Mouse (Mus musculus) ES-E14 (cell line): ENCODE measurements around the gene Ap1s2.

Experiments
- CHD2 ChIP-seq: IDR thresholded peaks from 2 replicates; pipeline ENCODE4 v1.6.1; 2014; ENCODE audit warnings: mild to moderate bottlenecking, low read depth, low read length, inconsistent platforms
- HCFC1 ChIP-seq: IDR thresholded peaks from 2 replicates; pipeline ENCODE4 v1.6.1; 2012; ENCODE audit warnings: low read length, inconsistent platforms, borderline replicate concordance; ENCODE audit not compliant: insufficient read depth
- MAFK ChIP-seq: IDR thresholded peaks from 2 replicates; pipeline ENCODE4 v1.6.1; 2014; ENCODE audit warnings: mild to moderate bottlenecking, low read depth, low read length, inconsistent platforms; ENCODE audit not compliant: insufficient read depth
- ZC3H11A ChIP-seq: IDR thresholded peaks from 2 replicates; pipeline ENCODE4 v1.6.1; 2012; ENCODE audit warnings: low read depth, mild to moderate bottlenecking, inconsistent platforms, low read length, borderline replicate concordance
- ZNF384 ChIP-seq: IDR thresholded peaks from 2 replicates; pipeline ENCODE4 v1.6.1; 2012; ENCODE audit warnings: low read depth, low read length, inconsistent platforms

- no peak for TF ChIP-seq ZC3H11A
- no peak for TF ChIP-seq ZNF384
- no peak for TF ChIP-seq HCFC1
- no peak for TF ChIP-seq CHD2
- TF ChIP-seq MAFK: no peak
These were observed 25.9 kb downstream of the Ap1s2 start for GRCm38 (mm10) chrX:163934731-163935130.
